Mouse (Mus musculus) megakaryocyte progenitor cell, adult 5-6 weeks (primary cell): Measurements from ENCODE around the gene Hmox1. TPM values are rescaled to one million over a fixed set of nuclear protein-coding genes. Genes with fewer than 3 reads are reported as not detected.

Source experiments
- ATAC-seq: replicated peaks from 2 replicates; pipeline ENCODE4 v1.8.0; 2016; ENCODE audit warnings: mild to moderate bottlenecking, moderate TSS enrichment, inconsistent platforms; ENCODE audit not compliant: poor library complexity
- total RNA-seq, 2 experiments: library from RNA; stranded (forward) in 1 of 2; stranded (reverse) in 1 of 2; fragments of 157-497, 149-512 nt in 1 of 2; fragments of 200-1000 nt in 1 of 2; gene quantifications; 2 replicates each; pipeline versions ENCODE4 v1.2.3 to v1.2.4; 2015 to 2017

Gene Hmox1
- total RNA-seq (2015) (0.94 and 2.5 TPM in 2 replicates), total RNA-seq (2017) (2.5 and 3.9 TPM in 2 replicates)

DNA sequence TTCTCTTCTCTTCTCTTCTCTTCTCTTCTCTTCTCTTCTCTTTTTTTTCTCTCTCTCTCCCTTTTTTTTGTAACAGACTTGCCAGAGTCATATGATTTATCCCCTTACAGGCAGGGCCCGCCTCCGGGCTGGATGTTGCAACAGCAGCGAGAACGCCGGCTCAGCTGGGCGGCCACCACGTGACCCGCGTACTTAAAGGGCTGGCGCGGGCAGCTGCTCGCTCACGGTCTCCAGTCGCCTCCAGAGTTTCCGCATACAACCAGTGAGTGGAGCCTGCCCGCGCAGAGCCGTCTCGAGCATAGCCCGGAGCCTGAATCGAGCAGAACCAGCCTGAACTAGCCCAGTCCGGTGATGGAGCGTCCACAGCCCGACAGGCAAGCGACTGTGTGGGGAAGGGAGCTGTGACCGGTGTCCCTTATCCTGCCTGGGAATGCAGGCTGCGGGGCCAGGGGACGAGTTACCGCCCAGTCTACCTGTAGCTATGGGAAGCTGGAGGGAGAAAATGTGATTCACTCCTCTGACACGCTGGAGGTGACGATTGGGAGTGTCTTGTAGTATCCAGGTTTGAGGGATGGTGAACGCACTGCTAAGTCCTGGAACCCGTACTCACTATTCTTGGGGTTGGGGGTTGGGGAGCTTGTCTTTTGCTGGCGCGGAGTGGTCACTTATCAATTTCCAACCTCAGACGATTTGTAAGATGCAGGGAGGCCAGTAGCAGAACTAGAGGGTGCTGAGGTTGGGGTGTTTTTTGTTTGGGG is at the start of gene Hmox1:
TSS of gene Hmox1 (plus strand) at position 223 of the 758 bp plus-strand sequence.
- peak; percentile 85 for ATAC-seq

DNA sequence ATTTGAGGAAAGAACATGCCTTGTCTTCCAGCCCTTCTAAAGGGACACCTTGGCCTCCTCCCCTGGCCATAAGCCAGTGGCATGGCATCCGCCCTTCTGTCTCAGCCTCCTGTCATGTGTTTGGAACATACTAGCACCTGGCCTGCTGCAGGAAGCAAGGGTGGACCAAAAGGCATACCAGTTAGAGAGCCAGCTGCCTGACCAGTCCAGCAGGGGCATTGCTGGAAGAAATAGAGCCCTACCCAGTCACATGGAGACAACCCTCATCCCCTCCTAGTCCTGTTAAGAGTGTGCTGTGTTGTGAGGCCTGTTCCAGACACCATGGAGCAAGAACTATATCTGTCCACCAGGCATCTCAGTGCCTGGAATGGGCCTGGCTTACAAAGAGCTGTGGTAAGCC is 47.1 kb upstream of the Hmox1 start:
- no peak for ATAC-seq

DNA sequence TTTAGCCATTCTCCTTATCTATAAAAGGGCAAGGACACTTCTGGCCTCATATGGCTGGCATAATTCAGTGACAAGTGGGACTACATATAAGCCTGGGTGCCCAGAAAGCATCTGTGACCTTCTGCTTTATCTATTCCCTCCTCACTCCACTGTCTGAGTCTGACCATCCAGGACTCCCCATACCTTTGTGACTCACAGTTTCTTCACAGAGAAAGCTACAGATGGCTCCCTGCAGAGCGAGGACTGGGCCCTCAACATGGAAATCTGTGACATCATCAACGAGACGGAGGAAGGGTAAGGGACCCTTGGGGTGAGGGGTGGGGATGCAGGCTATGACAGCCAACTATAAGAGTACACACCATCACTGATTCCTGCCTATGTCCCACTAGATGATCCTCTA is 45.6 kb upstream of the Hmox1 start:
- no peak for ATAC-seq

GRCm38 (mm10) chr8:75053342-75053741 is 40.1 kb upstream of the Hmox1 start:
- ATAC-seq, result peak; percentile 48

GRCm38 (mm10) chr8:75055673-75056072 is 37.7 kb upstream of the Hmox1 start:
- ATAC-seq, result peak; percentile 88

GRCm38 (mm10) chr8:75060022-75060421 is 33.4 kb upstream of the Hmox1 start:
- no peak for ATAC-seq

DNA sequence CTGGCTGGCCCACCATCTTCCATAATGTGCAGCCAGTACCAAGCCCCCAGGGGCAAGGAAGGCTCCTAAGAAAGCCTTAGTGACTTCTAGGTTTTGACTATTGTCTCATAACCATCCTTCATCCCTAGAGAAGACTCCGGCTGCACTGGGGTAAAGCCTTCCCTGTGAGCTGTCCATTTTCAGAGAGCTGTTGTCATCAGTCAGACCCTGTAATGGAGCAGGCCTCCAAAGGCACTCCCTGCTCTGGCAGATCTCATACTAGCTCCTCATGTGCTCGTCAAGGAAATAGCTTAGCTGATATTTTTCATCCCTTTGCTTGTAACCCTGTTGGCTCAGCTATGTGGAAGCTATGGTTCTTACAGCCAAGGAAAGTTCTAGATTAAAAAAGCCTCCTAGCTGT is 32.6 kb upstream of the Hmox1 start:
- ATAC-seq, result no peak

- ATAC-seq, result peak; percentile 35
Observed at GRCm38 (mm10) chr8:75063290-75063689, 30.1 kb upstream of the Hmox1 start.

DNA sequence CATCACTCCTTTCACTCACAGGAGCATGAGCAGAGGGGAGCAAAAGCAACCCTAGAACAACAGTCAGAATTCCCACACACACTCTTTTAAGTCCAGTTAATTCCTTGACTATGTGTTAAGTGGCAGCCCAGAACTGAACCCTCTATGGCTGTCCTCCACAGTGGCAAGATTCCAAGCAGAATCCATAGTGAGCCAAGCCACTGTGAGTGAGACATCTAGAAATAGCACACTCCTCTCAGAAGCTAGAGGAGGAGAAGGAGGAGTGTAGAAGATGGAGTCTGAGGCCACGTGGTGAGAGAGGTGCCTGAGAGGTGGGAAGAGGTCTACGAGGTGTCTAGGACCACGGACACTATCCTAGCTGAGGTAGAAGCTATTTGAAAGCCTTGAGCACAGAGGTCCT is 28.6 kb upstream of the Hmox1 start:
- no peak for ATAC-seq

- ATAC-seq, result peak; percentile 59
Observed at GRCm38 (mm10) chr8:75067287-75067686, 26.1 kb upstream of the Hmox1 start.

- ATAC-seq, result no peak
Observed at GRCm38 (mm10) chr8:75070297-75070696, 23.1 kb upstream of the Hmox1 start.

DNA sequence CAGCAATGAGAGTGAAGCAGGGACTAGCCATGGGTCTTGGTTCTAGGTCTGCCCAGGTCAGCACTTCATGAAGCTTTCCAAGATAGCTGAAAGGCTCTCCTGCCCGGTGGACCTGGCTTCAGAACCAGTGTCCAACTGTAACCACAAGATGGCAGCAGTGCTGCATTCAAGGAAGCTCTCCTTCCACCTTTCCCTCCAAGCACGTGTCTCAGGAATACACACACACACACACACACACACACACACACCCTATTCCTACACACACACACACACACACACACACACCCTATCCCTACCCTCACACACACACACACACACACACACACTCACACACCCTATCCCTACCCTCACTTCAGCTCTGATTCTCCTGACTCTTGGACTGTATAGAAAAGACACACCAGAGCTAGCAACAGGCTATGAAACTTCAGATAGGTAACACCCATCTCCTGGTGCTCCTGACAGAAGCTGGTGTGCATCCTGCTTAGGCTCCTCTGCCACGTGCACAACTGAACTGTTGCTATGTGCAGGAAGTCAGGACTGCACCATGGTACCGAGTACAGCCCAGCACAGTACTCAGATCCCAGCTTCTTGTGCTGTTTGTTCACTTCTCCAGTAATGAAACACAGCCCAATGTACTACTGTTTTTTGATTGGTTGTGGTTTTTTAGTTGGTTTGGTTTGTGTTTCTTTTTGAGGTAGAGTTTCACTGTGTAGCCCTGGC is 21.6 kb upstream of the Hmox1 start:
- peak; percentile 90 for ATAC-seq

DNA sequence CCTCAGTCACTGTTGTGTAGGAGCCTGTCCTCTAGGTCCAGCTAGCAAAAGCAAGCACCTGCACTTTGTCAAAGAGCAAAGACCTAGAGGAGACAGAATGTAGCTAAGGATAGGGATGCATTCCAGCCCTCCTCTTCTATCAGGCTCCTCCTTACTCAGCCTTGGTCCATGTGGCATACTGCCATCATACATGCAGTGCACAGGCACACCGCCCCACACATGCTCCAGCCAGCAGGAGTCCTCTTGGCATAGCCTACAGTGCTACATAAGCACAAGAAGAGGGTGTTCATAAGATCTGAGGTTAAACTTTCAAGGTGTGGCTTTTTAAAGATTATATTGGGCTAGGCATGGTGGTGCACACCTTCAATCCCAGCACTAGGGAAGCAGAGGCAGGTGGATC is 18.5 kb upstream of the Hmox1 start:
- no peak for ATAC-seq

GRCm38 (mm10) chr8:75078215-75078614 is 15.2 kb upstream of the Hmox1 start:
- ATAC-seq, result no peak

- ATAC-seq, result no peak
Observed at GRCm38 (mm10) chr8:75078851-75079250, 14.6 kb upstream of the Hmox1 start.

- ATAC-seq, result peak; percentile 28
Observed at GRCm38 (mm10) chr8:75081364-75082040, 11.9 kb upstream of the Hmox1 start.

DNA sequence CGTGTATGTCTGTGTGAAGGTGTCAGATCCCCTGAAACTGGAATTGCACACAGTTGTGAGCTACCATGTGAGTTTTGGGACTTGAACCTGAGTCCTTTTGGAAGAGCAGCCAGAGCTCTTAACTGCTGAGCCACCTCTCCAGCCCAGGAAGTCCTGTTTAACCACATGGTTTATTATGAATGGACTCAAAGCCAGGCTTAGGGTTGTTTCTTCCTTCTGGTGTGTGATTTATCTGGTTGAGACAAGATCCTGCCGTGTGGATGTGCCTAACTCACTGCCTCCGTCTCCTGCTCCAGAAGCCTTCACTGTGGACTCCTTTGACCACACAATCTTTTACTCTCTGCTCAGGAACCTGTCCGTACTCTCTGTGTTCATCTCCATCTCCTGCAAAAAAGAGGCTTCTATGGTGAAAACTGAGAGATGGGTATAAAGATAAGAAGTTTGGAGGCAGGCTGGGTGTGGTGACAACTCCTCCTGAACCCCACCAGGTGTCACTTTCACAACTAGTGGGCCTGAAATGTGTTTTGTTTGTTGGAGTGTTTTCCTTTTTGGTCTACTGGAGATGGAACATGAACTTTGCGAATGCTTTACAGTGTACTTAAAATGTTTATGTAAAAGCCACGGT is 11.1 kb upstream of the Hmox1 start:
- ATAC-seq, result no peak

- peak; percentile 88 for ATAC-seq
Observed at GRCm38 (mm10) chr8:75083846-75084245, 9.6 kb upstream of the Hmox1 start.

- ATAC-seq, result no peak
Observed at GRCm38 (mm10) chr8:75084382-75085064, 8.9 kb upstream of the Hmox1 start.

DNA sequence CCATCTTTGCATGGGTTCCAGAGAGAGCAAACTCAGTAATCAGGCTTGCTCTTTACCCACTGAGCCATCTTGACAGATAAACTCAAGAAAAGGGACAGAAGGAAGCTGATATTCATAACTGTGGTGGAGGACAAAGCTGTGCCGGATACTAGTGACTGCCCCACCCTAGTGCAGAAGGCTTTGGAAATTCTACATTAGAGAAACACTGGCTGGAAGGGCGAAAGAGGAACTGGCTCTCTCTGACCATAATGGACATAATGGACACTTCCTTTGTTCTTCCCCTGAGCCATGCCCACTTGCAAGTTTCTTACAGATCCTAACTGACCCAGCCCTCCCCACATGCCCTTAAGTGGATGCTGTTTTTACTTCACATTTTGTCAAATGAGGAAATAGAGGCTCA is 7.4 kb upstream of the Hmox1 start:
- peak; percentile 15 for ATAC-seq

- no peak for ATAC-seq
Observed at GRCm38 (mm10) chr8:75087127-75087526, 6.3 kb upstream of the Hmox1 start.
